Mouse (Mus musculus): ENCODE measurements around the gene Card9.

Gene Card9

DNA sequence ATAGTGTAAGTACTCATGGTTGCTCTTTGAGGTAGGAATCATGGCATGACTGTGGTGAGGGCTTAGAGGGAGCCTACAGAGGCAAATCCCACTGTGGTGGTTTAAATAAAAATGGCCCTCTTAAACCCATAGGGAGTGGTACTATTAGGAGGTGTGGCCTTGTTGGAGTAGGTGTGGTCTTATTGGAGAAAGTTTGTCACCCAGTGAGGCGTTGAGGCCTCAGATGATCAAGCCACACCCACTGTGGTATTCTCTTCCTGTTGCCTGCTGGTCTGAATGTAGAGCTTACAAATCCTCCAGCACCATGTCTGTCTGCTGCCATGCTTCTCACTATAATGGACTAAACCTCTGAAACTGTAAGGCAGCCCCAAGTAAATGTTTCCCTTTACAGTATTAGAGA is 56.0 kb downstream of the Card9 start:
- no peak for DNase-seq (ENCODE audit: low spot score)
